Mouse (Mus musculus) limb, embryonic 12.5 days (tissue): ENCODE measurements at regions not wholly inside any gene's neighbourhood (a gene's known extent, or its start where the extent isn't known, plus 50 kb on each side); places are given as distances from the start of the nearest gene placed in this dataset.

Source experiments
- ATAC-seq: fragments of 200-750 bp; cut with Nextera tagmentation; 2 replicates; pipeline ENCODE4 v1.8.0; 2017; ENCODE audit warnings: low read depth, moderate TSS enrichment; ENCODE audit not compliant: insufficient number of reproducible peaks, insufficient read depth, low FRiP score, low TSS enrichment
- H3K27ac ChIP-seq: fragments of 300-500 bp; sonication (generic); 2 replicates; pipeline ENCODE4 v1.5.1; 2016; ENCODE audit warnings: mild to moderate bottlenecking, moderate library complexity
- H3K27me3 ChIP-seq: fragments of 300-500 bp; sonication (generic); 2 replicates; pipeline ENCODE4 v1.6.1; 2016; ENCODE audit warnings: mild to moderate bottlenecking, moderate library complexity
- H3K36me3 ChIP-seq: fragments of 300-500 bp; sonication (generic); 2 replicates; pipeline ENCODE4 v1.6.1; 2016; ENCODE audit warnings: mild to moderate bottlenecking, moderate library complexity
- H3K4me1 ChIP-seq: fragments of 300-500 bp; sonication (generic); replicated peaks from 2 replicates; pipeline ENCODE4 v1.6.1; 2016
- H3K4me2 ChIP-seq: fragments of 300-500 bp; sonication (generic); 2 replicates; pipeline ENCODE4 v1.6.1; 2016; ENCODE audit warnings: mild to moderate bottlenecking, moderate library complexity
- H3K4me3 ChIP-seq: fragments of 300-500 bp; sonication (generic); replicated peaks from 2 replicates; pipeline ENCODE4 v1.5.1; 2016; ENCODE audit warnings: mild to moderate bottlenecking
- H3K9ac ChIP-seq: fragments of 300-500 bp; sonication (generic); replicated peaks from 2 replicates; pipeline ENCODE4 v1.6.1; 2016; ENCODE audit warnings: mild to moderate bottlenecking, moderate library complexity
- H3K9me3 ChIP-seq: fragments of 300-500 bp; sonication (generic); 2 replicates; pipeline ENCODE4 v1.6.1; 2016; ENCODE audit warnings: mild to moderate bottlenecking, moderate library complexity
- WGBS: fragments of 180-500 bp; shearing (Covaris S2); methylation state at CpG from one replicate; pipeline ENCODE4 v1.1.7; 2016; 5-methylcytosine and 5-hydroxymethylcytosine counted together

- Histone ChIP-seq H3K36me3 (no peaks in the 10 kb centered on the region), H3K27ac (no peak overlapping the region), H3K4me2 (no peak overlapping the region), H3K4me3 (no peak overlapping the region), H3K27me3 (no peaks in the 10 kb centered on the region), H3K9me3 (no peaks in the 10 kb centered on the region), H3K4me1 (no peaks in the 10 kb centered on the region), H3K9ac (no peak overlapping the region)
- 85% methylated on average over 4 of the region's 4 CpGs for WGBS
- no peak for ATAC-seq
Measured at GRCm38 (mm10) chr5:125931502-125931901, 399.9 kb downstream of the Tmem132b start.

GRCm38 (mm10) chr5:125939416-125939815, 407.8 kb downstream of the Tmem132b start:
- no peak overlapping the region for H3K27ac ChIP-seq
- 95% methylated on average over 3 of the region's 3 CpGs for WGBS
- no peak for ATAC-seq
- H3K4me2 ChIP-seq, result no peak overlapping the region
- H3K9me3 ChIP-seq, result 0 out of 2 replicates have a peak, but pooled peaks cover 4% of the 10 kb centered on the region
- H3K36me3 ChIP-seq, result no peaks in the 10 kb centered on the region
- no peak overlapping the region for H3K4me3 ChIP-seq
- no peaks in the 10 kb centered on the region for H3K4me1 ChIP-seq
- no peaks in the 10 kb centered on the region for H3K27me3 ChIP-seq
- H3K9ac ChIP-seq, result no peak overlapping the region

- Histone ChIP-seq H3K27ac (no peak overlapping the region), H3K9me3 (no peaks in the 10 kb centered on the region), H3K4me1 (no peaks in the 10 kb centered on the region), H3K4me2 (no peak overlapping the region), H3K9ac (no peak overlapping the region), H3K27me3 (no peaks in the 10 kb centered on the region), H3K36me3 (no peaks in the 10 kb centered on the region), H3K4me3 (no peak overlapping the region)
- no peak for ATAC-seq
- WGBS, result 81% methylated on average over 4 of the region's 4 CpGs
Measured at GRCm38 (mm10) chr5:125946729-125947128, 415.2 kb downstream of the Tmem132b start.

- 79% methylated on average over 6 of the region's 6 CpGs for WGBS
- no peaks in the 10 kb centered on the region for H3K36me3 ChIP-seq
- no peak overlapping the region for H3K9ac ChIP-seq
- H3K4me3 ChIP-seq, result no peak overlapping the region
- H3K4me2 ChIP-seq, result no peak overlapping the region
- H3K4me1 ChIP-seq, result no peaks in the 10 kb centered on the region
- no peak for ATAC-seq
- no peaks in the 10 kb centered on the region for H3K9me3 ChIP-seq
- H3K27ac ChIP-seq, result no peak overlapping the region
- H3K27me3 ChIP-seq, result no peaks in the 10 kb centered on the region
Measured at GRCm38 (mm10) chr5:125951641-125952040, 420.1 kb downstream of the Tmem132b start.

- ATAC-seq, result no peak
- 0 out of 2 replicates have a peak, but pooled peaks cover 3% of the 10 kb centered on the region for H3K9me3 ChIP-seq
- no peak overlapping the region for H3K27ac ChIP-seq
- no peak overlapping the region for H3K4me2 ChIP-seq
- WGBS, result 74% methylated on average over 8 of the region's 8 CpGs
- H3K36me3 ChIP-seq, result no peaks in the 10 kb centered on the region
- no peak overlapping the region for H3K9ac ChIP-seq
- no peaks in the 10 kb centered on the region for H3K4me1 ChIP-seq
- no peak overlapping the region for H3K4me3 ChIP-seq
- no peaks in the 10 kb centered on the region for H3K27me3 ChIP-seq
Measured at GRCm38 (mm10) chr5:125964039-125964438, 432.5 kb downstream of the Tmem132b start.

GRCm38 (mm10) chr5:125968151-125968550, 436.6 kb downstream of the Tmem132b start:
- ATAC-seq, result no peak
- 52% methylated on average over 4 of the region's 4 CpGs for WGBS
- no peaks in the 10 kb centered on the region for H3K36me3 ChIP-seq

GRCm38 (mm10) chr5:125974035-125974434, 442.5 kb downstream of the Tmem132b start:
- Histone ChIP-seq H3K9me3 (peaks cover 26% of the 10 kb centered on the region), H3K4me2 (no peak overlapping the region), H3K36me3 (no peaks in the 10 kb centered on the region), H3K27me3 (no peaks in the 10 kb centered on the region), H3K9ac (no peak overlapping the region), H3K4me1 (no peaks in the 10 kb centered on the region), H3K4me3 (no peak overlapping the region), H3K27ac (no peak overlapping the region)
- WGBS, result 79% methylated on average over 1 of the region's 1 CpGs
- no peak for ATAC-seq

More at GRCm38 (mm10) chr5:125968151-125968550, 436.6 kb downstream of the Tmem132b start:
- Histone ChIP-seq H3K27ac (no peak overlapping the region), H3K4me2 (no peak overlapping the region), H3K4me3 (no peak overlapping the region), H3K27me3 (no peaks in the 10 kb centered on the region), H3K9ac (no peak overlapping the region), H3K9me3 (0 out of 2 replicates have a peak, but pooled peaks cover 3% of the 10 kb centered on the region), H3K4me1 (no peaks in the 10 kb centered on the region)

- 87% methylated on average over 6 of the region's 6 CpGs for WGBS
- no peak for ATAC-seq
Measured at GRCm38 (mm10) chr5:125979801-125980200, 448.2 kb downstream of the Tmem132b start.

GRCm38 (mm10) chr5:125985356-125985755, 453.8 kb downstream of the Tmem132b start:
- no peak overlapping the region for H3K9ac ChIP-seq
- no peak overlapping the region for H3K4me2 ChIP-seq
- H3K36me3 ChIP-seq, result no peaks in the 10 kb centered on the region
- ATAC-seq, result no peak
- H3K4me1 ChIP-seq, result no peaks in the 10 kb centered on the region
- H3K27ac ChIP-seq, result no peak overlapping the region
- no peak overlapping the region for H3K4me3 ChIP-seq
- no peaks in the 10 kb centered on the region for H3K27me3 ChIP-seq
- H3K9me3 ChIP-seq, result no peaks in the 10 kb centered on the region

More at GRCm38 (mm10) chr5:125979801-125980200, 448.2 kb downstream of the Tmem132b start:
- Histone ChIP-seq H3K4me1 (no peaks in the 10 kb centered on the region), H3K27me3 (no peaks in the 10 kb centered on the region), H3K4me2 (no peak overlapping the region), H3K27ac (no peak overlapping the region), H3K9ac (no peak overlapping the region), H3K9me3 (peaks cover 14% of the 10 kb centered on the region), H3K4me3 (no peak overlapping the region), H3K36me3 (no peaks in the 10 kb centered on the region)

GRCm38 (mm10) chr5:125997173-125997572, 465.6 kb downstream of the Tmem132b start:
- no peak overlapping the region for H3K27ac ChIP-seq
- no peaks in the 10 kb centered on the region for H3K36me3 ChIP-seq
- H3K9ac ChIP-seq, result no peak overlapping the region
- H3K9me3 ChIP-seq, result no peaks in the 10 kb centered on the region
- H3K27me3 ChIP-seq, result no peaks in the 10 kb centered on the region
- no peak overlapping the region for H3K4me2 ChIP-seq
- no peak overlapping the region for H3K4me3 ChIP-seq
- ATAC-seq, result no peak
- H3K4me1 ChIP-seq, result no peaks in the 10 kb centered on the region
- WGBS, result 52% methylated on average over 8 of the region's 8 CpGs

GRCm38 (mm10) chr5:126007871-126008270, 476.3 kb downstream of the Tmem132b start:
- Histone ChIP-seq H3K9ac (no peak overlapping the region), H3K4me1 (no peaks in the 10 kb centered on the region), H3K27me3 (no peaks in the 10 kb centered on the region), H3K4me3 (no peak overlapping the region), H3K9me3 (no peaks in the 10 kb centered on the region), H3K27ac (no peak overlapping the region), H3K4me2 (no peak overlapping the region), H3K36me3 (no peaks in the 10 kb centered on the region)
- no peak for ATAC-seq
- 75% methylated on average over 4 of the region's 4 CpGs for WGBS

- WGBS, result 91% methylated on average over 8 of the region's 8 CpGs
- Histone ChIP-seq H3K4me3 (no peak overlapping the region), H3K27me3 (no peaks in the 10 kb centered on the region), H3K4me2 (no peak overlapping the region), H3K36me3 (no peaks in the 10 kb centered on the region), H3K9ac (no peak overlapping the region), H3K27ac (no peak overlapping the region), H3K9me3 (no peaks in the 10 kb centered on the region), H3K4me1 (no peaks in the 10 kb centered on the region)
- no peak for ATAC-seq
Measured at GRCm38 (mm10) chr5:126008321-126008720, 476.7 kb downstream of the Tmem132b start.
